Mouse (Mus musculus) neural tube, embryonic 14.5 days (tissue): ENCODE data around the gene Plcl2. TPM values are rescaled to one million over a fixed set of nuclear protein-coding genes. Genes with fewer than 3 reads are reported as not detected.
"Not testable (repeated sequence)": the region's sequence is repeated elsewhere in the genome, so short reads cannot be mapped to it uniquely, and the experiment has no call there.

Experiments
- ATAC-seq: fragments of 200-750 bp; cut with Nextera tagmentation; 2 replicates; pipeline ENCODE4 v1.8.0; 2017; ENCODE audit warnings: low read depth, mild to moderate bottlenecking, moderate TSS enrichment, moderate library complexity
- H3K27ac ChIP-seq: fragments of 300-500 bp; sonication (generic); 2 replicates; pipeline ENCODE4 v1.5.1; 2014; ENCODE audit warnings: low read depth, mild to moderate bottlenecking, control low read depth, low read length, moderate library complexity, mixed read lengths
- H3K27me3 ChIP-seq: fragments of 300-500 bp; sonication (generic); 2 replicates; pipeline ENCODE4 v1.6.1; 2014; ENCODE audit warnings: low read length; ENCODE audit not compliant: control insufficient read depth, insufficient read depth
- H3K36me3 ChIP-seq: fragments of 300-500 bp; sonication (generic); 2 replicates; pipeline ENCODE4 v1.6.1; 2014; ENCODE audit warnings: low read length, mixed read lengths; ENCODE audit not compliant: control insufficient read depth, insufficient read depth
- H3K4me1 ChIP-seq: fragments of 300-500 bp; sonication (generic); 2 replicates; pipeline ENCODE4 v1.6.1; 2014; ENCODE audit warnings: low read length; ENCODE audit not compliant: control insufficient read depth, insufficient read depth
- H3K4me2 ChIP-seq: fragments of 300-500 bp; sonication (generic); 2 replicates; pipeline ENCODE4 v1.6.1; 2014; ENCODE audit warnings: mild to moderate bottlenecking, low read depth, low read length, control low read depth
- H3K4me3 ChIP-seq: fragments of 300-500 bp; sonication (generic); 2 replicates; pipeline ENCODE4 v1.5.1; 2014; ENCODE audit warnings: low read depth, low read length, control low read depth, mixed read lengths
- H3K9ac ChIP-seq: fragments of 300-500 bp; sonication (generic); replicated peaks from 2 replicates; pipeline ENCODE4 v1.6.1; 2014; ENCODE audit warnings: low read depth, mild to moderate bottlenecking, control low read depth, low read length, mixed read lengths
- H3K9me3 ChIP-seq: fragments of 300-500 bp; sonication (generic); 2 replicates; pipeline ENCODE4 v1.6.1; 2016; ENCODE audit warnings: low read length; ENCODE audit not compliant: control insufficient read depth
- WGBS: fragments of 180-500 bp; shearing (Covaris S2); extraction: QIAGEN DNeasy Blood & Tissue Kit; methylation state at CpG from one replicate; pipeline ENCODE4 v1.1.7; 2014; 5-methylcytosine and 5-hydroxymethylcytosine counted together
- polyA plus RNA-seq: library from polyadenylated mRNA; unstranded; fragments of >200 nt; fragmentation: Nextera tagmentation; extraction: Ambion mirVana; gene quantifications from 2 replicates; pipeline ENCODE4 v1.2.1, GENCODE M21; 2014

Plcl2 gene
- polyA plus RNA-seq, 1 experiment from 2014 or later, result 13.6 TPM

DNA sequence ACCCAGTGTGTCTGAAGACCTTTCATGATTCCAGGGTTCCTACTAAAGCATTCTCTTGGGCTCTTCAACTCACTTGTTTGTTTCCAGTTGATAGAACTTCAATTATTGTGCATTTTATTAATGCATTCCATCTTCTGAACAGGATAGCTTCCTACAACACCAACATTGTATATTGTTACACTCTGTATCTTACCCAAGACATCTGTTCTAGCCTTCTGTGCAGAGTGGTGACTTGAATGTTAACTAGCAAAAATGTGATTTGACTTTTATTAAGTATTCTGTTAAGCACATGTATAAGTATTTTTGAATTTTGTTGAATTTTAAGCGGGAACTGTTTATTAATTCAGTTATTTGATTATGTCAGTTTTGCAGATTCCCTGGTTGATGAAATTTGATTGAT, 132.7 kb downstream of the Plcl2 start:
- H3K36me3 ChIP-seq, result no peaks in the 10 kb centered on the region
- H3K9ac ChIP-seq, result no peak overlapping the region
- no peak overlapping the region for H3K27ac ChIP-seq
- H3K4me1 ChIP-seq, result no peaks in the 10 kb centered on the region
- WGBS, result 93% methylated on average over 1 of the region's 1 CpGs
- no peaks in the 10 kb centered on the region for H3K27me3 ChIP-seq
- H3K4me3 ChIP-seq, result no peak overlapping the region
- H3K4me2 ChIP-seq, result no peak overlapping the region
- ATAC-seq, result no peak
- H3K9me3 ChIP-seq, result no peaks in the 10 kb centered on the region

DNA sequence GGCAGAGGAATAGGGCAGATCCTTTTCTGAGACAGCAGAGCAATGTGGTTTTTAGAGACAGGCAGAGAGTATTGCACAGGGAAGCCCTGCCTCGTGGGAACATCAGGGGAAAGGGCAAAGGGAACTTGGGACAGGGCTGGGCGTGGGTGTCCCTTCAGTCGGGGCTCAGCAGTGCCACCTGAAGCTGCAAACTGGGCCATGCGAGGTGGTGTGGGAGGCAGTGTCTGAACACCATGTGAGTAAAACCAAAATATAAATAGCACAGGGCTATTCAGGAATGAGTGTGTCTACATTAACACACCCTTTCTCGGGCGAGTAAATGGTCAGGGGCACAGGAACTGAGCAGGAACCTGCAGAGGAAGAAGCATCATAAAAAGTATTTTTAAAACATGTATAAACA, 134.2 kb downstream of the Plcl2 start:
- Histone ChIP-seq H3K9ac (no peak overlapping the region), H3K9me3 (no peaks in the 10 kb centered on the region), H3K4me3 (no peak overlapping the region), H3K36me3 (no peaks in the 10 kb centered on the region), H3K27me3 (no peaks in the 10 kb centered on the region), H3K4me1 (no peaks in the 10 kb centered on the region), H3K4me2 (peak overlapping the region; percentile 26; the same call in 1 of the 2 replicates), H3K27ac (peak overlapping the region; percentile 28; the same call in 1 of the 2 replicates)
- WGBS, result 64% methylated on average over 6 of the region's 6 CpGs
- peak; percentile 66; the same call in 1 of the 2 replicates for ATAC-seq

DNA sequence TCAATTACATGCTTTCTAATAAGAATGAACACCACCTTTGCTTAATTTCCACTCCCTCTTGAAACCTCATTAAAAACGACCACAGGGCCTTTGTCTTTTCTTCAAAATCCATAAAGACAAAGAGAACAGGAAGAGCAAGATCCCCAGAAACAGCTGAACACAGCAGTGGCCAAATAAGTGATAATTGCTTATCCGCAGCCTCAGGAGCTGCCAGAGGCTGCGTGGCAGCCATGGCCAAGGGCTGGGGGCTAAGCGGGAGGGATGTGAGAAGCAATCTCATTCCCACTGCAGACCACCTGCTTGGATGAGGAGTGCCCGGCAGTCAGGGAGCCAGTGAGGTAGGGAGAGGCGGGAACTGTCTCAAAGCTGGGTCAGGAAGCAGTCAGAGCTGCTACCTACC, 134.8 kb downstream of the Plcl2 start:
- WGBS, result 15% methylated on average over 6 of the region's 6 CpGs
- Histone ChIP-seq H3K27ac (peak overlapping the region; percentile 1), H3K9ac (no peak overlapping the region), H3K36me3 (no peaks in the 10 kb centered on the region), H3K4me2 (peak overlapping the region; percentile 26), H3K4me3 (no peak overlapping the region), H3K4me1 (no peaks in the 10 kb centered on the region), H3K27me3 (no peaks in the 10 kb centered on the region), H3K9me3 (no peaks in the 10 kb centered on the region)
- peak; percentile 57; the same call in 1 of the 2 replicates for ATAC-seq

DNA sequence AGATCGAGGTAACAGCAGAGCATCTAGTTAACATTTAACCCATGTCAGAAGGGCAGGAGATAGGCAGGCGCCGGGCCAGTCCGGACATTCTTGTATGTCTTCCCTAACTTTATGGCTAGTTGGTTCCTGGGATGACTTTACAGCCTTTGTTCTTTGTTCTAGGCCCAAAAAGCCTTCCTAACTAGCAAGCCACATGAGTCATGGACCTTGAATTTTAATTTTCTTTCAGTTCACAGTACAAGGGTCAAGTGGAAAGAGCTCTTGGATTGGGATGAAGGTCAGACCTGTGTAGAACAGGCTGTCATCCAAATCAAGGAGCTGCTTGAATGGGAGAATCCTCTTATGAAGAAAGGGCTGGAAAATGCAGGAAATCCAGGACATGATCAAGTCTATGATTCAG, 138.9 kb downstream of the Plcl2 start:
- not testable (repeated sequence) for H3K27me3 ChIP-seq, H3K27ac ChIP-seq, H3K9me3 ChIP-seq, H3K9ac ChIP-seq, H3K36me3 ChIP-seq, H3K4me3 ChIP-seq, H3K4me2 ChIP-seq, ATAC-seq, H3K4me1 ChIP-seq
- WGBS, result 96% methylated on average over 4 of the region's 4 CpGs

DNA sequence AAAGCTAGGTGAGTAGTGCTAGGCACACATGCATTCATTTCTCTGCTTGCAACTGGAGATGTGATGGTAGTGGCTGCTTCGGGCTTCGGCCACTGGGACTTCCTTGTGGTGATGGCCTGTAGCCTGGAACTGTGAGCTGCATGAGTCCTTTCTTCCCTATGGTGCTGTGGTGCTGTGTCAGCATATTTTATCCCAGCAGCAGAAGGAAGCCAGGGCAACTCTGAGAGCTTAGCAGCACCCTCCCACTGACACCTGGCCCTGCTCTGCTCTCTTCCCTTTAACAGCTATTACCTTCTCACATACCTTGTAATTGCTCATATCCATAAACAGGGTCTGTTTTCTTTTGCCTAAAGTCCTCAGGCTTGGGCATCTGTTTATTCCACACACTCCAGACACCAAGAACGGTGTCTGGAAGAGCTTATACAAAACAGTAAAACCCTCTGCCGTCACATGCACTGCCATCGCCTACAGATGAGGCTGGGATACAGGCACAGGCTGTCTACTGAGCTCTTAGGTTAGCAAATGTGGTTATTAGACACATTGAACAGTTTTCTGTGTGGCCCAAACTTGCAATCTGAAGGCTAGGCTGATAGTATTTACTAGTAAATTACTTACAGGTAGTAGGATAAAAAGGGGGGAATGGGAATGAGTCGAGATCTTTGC, 139.7 kb downstream of the Plcl2 start:
- no peaks in the 10 kb centered on the region for H3K27me3 ChIP-seq
- 92% methylated on average over 6 of the region's 6 CpGs for WGBS
- no peak overlapping the region for H3K4me2 ChIP-seq
- no peaks in the 10 kb centered on the region for H3K36me3 ChIP-seq
- H3K4me3 ChIP-seq, result no peak overlapping the region
- no peak overlapping the region for H3K9ac ChIP-seq
- H3K9me3 ChIP-seq, result no peaks in the 10 kb centered on the region
- no peaks in the 10 kb centered on the region for H3K4me1 ChIP-seq
- no peak overlapping the region for H3K27ac ChIP-seq
- no peak for ATAC-seq

DNA sequence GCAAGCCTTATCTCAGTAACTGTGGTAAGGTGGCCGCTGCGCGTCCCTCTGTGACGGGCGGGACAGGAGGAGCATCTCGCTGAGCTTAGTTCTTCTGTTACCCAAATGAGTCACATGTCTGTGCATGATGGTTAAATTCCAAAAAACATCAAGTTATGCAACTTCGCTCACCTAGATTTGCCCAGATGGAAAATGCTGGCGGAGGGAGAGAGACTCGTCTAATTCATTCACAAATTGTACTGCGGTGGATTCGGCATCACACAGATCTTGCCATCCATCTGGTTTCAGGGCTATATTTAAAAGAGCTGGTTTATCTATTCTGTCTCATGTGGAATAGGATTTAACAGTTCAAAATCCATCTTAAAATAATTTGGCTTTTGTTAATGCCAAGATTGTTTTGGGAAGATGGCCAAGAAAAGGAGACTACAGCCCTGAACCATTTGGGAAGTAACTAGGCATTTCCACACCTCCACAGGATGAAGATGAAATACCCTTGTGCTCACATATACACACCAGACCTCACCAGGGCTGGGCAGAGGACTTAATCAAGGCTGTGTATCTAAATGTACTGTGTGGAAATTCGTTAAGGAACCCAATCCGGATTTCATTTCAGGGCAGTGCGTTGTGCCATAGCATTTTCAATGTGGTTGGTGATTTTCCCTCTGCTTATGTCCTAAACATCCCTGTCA, 141.5 kb downstream of the Plcl2 start:
- 93% methylated on average over 14 of the region's 14 CpGs for WGBS
- H3K27ac ChIP-seq, result no peak overlapping the region
- H3K4me1 ChIP-seq, result no peaks in the 10 kb centered on the region
- H3K9ac ChIP-seq, result no peak overlapping the region
- ATAC-seq, result no peak
- H3K36me3 ChIP-seq, result no peaks in the 10 kb centered on the region
- H3K4me2 ChIP-seq, result no peak overlapping the region
- H3K9me3 ChIP-seq, result no peaks in the 10 kb centered on the region
- H3K4me3 ChIP-seq, result no peak overlapping the region
- no peaks in the 10 kb centered on the region for H3K27me3 ChIP-seq

DNA sequence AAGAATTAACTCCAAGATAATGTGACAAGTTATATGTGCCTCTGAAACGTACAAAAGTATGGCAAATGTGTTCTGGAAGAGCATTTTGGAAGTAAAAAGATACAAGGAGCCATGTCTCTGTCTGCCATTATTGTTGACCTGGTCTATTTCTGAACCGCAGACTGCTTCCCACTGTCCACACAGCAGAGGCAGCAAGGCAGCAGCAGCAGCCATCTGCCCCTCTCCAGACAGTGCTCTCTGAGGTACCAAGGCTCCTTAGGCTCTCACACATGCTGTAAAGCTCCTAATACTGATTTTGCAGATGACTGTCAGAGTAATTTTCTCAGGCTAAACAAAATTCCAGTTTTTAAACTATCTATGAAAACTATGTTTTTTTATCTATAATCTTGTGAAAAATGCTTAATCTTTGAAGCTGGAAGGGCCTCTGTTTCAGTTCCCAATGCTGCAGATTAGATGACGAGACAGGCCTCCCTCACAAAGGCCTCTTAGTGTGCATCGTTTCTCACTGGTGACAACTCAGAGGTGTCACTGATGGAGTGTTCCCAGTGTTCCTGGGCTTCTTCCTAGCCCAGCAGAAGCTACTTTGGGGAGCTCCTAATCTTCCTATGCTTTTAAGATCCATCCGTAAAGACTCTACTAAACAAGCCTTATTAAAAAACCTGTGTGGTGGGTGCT, 145.7 kb downstream of the Plcl2 start:
- Histone ChIP-seq H3K4me2 (no peak overlapping the region), H3K4me3 (no peak overlapping the region), H3K9me3 (no peaks in the 10 kb centered on the region), H3K27me3 (no peaks in the 10 kb centered on the region), H3K36me3 (no peaks in the 10 kb centered on the region), H3K4me1 (no peaks in the 10 kb centered on the region), H3K27ac (no peak overlapping the region), H3K9ac (no peak overlapping the region)
- ATAC-seq, result no peak
- WGBS, result 62% methylated on average over 5 of the region's 5 CpGs

DNA sequence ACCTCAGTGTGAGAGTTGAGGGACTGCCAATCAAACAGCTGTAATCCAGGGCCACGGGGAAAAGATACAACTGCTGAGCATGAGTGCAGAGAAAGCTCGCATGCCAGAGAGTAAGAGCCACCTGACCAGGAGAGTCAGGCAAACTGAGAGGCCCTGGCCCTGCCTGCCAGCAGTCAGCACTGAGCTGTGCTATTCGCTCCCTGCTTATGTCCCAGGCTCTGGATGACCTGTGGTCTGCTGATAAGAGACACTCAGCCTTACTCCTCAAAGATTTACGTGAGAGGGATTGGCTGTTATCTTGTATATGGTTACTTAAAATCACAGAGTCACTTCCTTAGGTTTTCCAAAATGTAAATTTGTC, 146.2 kb downstream of the Plcl2 start:
- Histone ChIP-seq H3K4me2 (no peak overlapping the region), H3K27ac (no peak overlapping the region), H3K4me1 (no peaks in the 10 kb centered on the region), H3K27me3 (no peaks in the 10 kb centered on the region), H3K9me3 (no peaks in the 10 kb centered on the region), H3K9ac (no peak overlapping the region), H3K4me3 (no peak overlapping the region), H3K36me3 (no peaks in the 10 kb centered on the region)
- 79% methylated on average over 4 of the region's 4 CpGs for WGBS
- ATAC-seq, result no peak

DNA sequence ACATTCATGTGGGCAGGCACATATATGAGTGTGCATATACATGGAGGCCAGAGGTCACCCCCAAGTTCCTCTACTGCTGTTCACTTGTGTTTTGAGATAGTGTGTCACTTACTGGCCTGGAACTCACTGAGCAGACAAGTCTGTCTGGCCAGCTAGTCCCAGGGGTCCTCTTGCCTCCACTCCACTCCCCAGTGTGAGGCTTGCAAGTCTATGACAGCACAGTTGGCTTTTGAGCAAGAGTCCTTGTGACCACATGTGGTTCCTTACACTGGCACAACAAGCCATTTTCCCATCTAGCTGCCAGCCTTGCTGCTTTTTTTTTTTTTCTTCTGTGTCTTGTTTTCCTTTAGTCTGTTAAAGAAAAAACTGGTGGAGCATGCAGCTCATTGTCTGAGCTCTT, 148.1 kb downstream of the Plcl2 start:
- Histone ChIP-seq H3K9ac (no peak overlapping the region), H3K4me3 (no peak overlapping the region), H3K9me3 (no peaks in the 10 kb centered on the region), H3K27me3 (no peaks in the 10 kb centered on the region), H3K27ac (no peak overlapping the region), H3K4me1 (no peaks in the 10 kb centered on the region), H3K36me3 (no peaks in the 10 kb centered on the region), H3K4me2 (no peak overlapping the region)
- ATAC-seq, result no peak
